Mouse (Mus musculus) liver, adult 2 months (tissue): ENCODE data around the gene Trim69.

Experiments used
- CTCF ChIP-seq: fragments of 200-500 bp; IDR thresholded peaks from 2 replicates; pipeline ENCODE4 v1.5.1; 2011; ENCODE audit warnings: low read depth, low read length, control low read depth
- POLR2A ChIP-seq: fragments of 200-500 bp; IDR thresholded peaks from 2 replicates; pipeline ENCODE4 v1.6.1; 2011; ENCODE audit warnings: low read length, control low read depth; ENCODE audit not compliant: insufficient read depth; ENCODE audit errors: extremely low read depth

DNA sequence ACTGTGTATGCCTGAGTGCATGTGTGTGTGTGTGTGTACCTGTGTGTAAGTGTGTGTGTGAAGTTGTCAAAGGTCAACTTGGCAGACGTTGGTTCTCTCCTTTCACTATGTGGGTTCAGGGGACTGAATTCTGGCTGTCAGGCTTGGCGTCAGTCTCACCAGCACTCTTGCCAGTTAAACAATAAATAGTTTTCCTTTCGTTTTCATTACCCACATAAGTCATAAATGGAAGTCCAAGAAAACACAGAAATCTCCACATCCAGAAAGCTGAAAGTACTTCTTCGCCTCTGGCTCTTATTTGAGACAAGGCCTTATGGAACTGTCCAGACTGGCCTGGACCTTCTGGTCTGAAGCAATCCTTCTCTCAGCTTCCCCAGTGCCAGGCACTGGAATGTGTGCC lies 14.7 kb upstream of the Trim69 start:
- TF ChIP-seq POLR2A (no peak), CTCF (no peak)
